Mouse (Mus musculus): ENCODE data around the gene Ucma.

Gene Ucma

DNA sequence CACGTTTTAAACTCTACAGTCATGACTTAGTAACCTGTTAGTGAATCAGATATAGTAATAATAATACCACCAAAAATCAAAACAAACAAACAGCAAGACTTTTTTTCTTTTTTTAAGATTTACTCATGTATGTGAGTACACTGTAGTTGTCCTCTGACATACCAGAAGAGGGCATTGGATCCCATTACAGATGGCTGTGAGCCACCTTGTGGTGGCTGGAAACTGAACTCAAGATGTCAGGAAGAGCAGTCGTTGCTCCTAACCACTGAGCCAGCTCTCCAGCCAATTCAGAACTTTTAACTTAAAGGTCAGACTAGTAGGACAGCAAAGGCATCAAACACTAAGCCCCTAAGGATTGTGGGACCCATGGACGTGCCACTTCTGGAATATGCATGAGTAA, 23.0 kb downstream of the Ucma start:
- ATAC-seq (ENCODE audit: insufficient number of reproducible peaks, low FRiP score, low TSS enrichment), result no peak

DNA sequence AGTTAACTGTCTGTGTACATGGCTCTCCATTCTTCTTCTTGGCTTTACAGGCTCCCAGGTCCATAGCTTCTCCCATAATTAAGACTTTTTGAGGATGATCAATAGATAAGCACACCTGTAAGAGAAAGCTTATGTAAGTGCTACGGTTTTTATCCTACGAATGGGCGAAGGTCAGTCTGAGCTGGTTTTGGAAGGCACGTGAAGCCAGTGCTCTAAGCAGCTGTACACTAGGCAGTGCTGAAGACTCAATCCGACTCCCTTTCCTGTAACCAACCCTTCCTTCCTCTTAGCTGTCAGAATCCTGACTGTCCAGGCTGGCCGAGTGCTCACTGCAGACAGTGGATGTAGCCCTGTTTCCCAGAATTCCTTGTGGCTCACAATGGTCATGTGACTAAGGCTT, 25.3 kb downstream of the Ucma start:
- no peak for ATAC-seq (ENCODE audit: insufficient number of reproducible peaks, low FRiP score, low TSS enrichment)

DNA sequence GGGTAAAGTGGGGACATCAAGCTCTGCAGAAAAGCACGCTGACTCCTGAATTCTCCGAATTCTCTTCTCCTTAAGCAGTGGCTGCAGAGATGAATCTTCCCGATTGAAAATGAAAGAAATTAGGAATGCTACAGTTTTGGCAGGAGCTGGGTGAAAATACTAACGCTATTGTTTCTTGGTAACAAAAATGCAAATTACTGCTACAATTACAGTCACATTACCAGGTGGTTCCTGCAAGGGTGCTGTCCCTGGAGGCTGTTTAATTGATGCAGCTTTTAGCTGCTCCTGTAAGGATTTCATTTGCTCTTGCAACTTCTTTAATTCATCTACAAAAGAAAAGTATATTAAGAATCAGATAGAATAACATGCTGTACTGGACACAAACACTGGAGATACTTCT, 31.2 kb downstream of the Ucma start:
- ATAC-seq (ENCODE audit: insufficient number of reproducible peaks, low FRiP score, low TSS enrichment), result no peak

DNA sequence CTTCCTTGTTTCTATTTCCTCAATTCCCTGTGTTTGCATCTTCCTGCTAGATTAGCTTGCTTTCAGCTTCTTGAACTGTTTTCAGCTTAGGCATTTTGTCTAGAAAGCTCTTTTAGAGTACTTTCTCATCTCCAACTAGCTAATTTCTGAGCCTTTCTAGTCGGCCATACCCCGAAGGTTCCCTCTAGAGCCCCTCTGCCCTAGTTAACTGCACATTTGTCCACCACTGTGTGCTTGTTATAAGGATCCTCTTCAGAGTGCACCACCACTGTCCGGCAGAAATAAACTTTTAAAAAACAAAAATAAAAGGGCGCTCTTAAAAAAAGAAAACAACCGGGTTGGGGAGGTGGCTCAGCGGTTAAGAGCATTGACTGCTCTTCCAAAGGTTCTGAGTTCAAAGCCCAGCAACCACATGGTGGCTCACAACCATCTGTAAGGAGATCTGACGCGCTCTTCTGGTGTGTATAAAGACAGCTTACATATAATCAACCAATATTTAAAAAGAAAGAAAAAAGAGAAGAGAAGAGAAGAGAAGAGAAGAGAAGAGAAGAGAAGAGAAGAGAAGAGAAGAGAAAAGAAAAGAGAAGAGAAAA, 36.1 kb downstream of the Ucma start:
- no peak for ATAC-seq (ENCODE audit: insufficient number of reproducible peaks, low FRiP score, low TSS enrichment)

DNA sequence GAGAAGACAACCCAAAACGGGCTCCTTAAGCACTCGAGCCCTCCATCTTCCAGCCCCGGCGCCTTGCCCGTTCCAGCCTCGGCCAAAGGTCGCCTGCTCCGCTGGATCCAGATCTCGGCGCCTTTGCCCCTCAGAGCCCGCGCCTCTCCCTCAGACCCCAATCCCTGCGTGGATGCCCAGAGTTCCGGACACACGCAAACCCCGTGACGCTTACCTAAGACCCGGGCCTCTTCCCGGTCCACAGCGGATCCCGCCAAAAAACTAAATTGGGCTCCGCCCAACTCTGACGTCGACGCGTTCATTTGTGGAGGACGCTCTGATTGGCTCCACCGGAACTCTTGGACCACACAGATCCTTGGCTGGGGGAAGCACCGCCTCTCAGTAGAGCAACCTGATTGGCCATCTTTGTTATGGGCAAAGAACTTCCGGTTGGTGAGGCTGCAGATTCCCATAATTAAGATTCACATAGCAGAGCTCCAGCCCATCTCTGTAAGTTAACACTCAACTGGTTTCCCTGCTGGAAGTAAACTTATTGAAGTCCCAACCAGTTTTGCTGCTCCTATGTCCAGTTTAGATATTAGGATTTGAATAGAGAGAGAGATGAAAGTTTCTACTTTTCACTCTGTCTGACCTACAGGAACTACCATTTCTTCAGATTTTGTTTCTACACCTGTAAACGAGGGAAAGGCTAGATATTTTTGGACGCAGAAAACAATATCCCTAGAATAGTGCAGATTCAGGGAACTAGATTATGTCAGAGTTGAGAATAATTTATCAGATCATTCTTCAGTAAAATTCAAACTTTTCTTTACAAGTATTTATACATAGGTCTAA, 36.8 kb downstream of the Ucma start, which contains the start of gene Mcm10:
Gene Mcm10 (minus strand): TSS at position 301 of the 834 bp plus-strand sequence.
- ATAC-seq (ENCODE audit: insufficient number of reproducible peaks, low FRiP score, low TSS enrichment), result peak; percentile 99

DNA sequence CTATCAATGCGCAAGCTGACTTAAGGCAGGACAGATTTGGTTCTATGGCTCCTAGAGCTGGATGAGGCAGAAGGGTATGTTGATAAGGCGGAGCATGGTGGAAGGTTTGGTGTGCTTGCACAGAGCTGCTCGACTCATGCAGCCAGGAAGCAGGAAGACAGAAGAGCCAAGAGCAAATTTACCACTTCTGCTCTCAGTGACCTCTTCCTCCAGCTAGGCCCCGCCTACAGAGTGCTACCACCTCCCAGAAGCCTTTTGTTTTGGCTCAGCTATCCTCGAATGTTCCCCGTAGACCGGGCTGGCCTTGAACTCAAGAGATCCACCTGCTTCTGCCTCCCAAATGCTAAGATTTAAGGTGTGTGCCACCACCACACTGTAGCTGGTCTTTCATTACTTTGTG, 38.7 kb downstream of the Ucma start:
- no peak for ATAC-seq (ENCODE audit: insufficient number of reproducible peaks, low FRiP score, low TSS enrichment)

DNA sequence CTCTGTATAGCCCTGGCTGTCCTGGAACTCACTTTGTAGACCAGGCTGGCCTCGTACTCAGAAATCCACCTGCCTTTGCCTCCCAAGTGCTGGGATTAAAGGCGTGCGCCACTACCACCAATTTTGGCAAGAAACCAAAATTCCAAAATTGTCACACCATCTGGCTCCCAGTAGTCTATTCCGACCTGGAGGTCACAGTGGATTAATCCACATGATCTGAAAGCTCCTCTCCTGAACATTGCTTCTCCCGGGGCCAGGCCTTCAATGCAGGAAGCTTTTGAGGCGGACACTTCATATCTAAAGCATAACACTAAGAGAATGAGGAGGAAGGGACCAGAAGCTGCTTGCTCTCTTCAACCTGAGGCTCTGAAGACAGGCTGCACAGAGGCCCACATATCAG, 39.6 kb downstream of the Ucma start:
- ATAC-seq (ENCODE audit: insufficient number of reproducible peaks, low FRiP score, low TSS enrichment), result no peak

DNA sequence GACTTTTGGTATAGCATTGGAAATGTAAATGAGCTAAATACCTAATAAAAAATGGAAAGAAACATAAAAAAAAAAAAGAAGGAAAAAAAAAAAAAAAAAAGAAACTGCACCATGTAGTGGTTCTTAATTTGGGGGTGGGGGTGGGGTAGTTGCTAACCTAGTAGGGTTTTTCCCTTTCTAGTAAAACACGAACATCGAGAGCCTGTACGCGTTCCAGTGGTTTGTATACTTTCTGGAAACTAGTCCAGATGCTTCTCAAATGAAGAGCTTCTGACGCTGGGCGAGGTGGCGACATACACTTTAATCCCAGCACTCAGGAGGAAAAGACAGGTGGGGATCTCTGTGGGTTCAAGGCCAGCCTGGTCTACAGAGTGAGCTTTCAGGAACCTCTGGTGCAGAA, 41.0 kb downstream of the Ucma start:
- no peak for ATAC-seq (ENCODE audit: insufficient number of reproducible peaks, low FRiP score, low TSS enrichment)

DNA sequence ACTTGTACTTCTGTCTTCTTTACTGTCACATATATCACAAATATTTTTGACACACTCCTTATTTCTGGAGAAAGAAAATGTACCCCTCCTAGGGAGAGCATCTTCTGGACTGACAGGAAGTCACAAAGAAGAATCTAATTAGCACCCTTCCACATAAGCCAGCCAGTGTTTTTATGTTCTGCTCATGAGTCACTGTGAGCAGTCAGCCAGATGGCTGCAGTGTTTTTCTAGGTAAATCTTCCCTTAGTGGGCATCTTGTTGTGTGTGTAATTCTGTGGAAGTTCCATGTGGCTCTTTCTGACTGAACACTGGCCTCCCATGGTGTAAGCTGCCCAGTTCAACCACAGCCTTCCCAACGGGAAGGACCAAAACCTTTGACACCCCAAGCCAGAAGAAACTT, 43.8 kb downstream of the Ucma start:
- ATAC-seq (ENCODE audit: insufficient number of reproducible peaks, low FRiP score, low TSS enrichment), result no peak

DNA sequence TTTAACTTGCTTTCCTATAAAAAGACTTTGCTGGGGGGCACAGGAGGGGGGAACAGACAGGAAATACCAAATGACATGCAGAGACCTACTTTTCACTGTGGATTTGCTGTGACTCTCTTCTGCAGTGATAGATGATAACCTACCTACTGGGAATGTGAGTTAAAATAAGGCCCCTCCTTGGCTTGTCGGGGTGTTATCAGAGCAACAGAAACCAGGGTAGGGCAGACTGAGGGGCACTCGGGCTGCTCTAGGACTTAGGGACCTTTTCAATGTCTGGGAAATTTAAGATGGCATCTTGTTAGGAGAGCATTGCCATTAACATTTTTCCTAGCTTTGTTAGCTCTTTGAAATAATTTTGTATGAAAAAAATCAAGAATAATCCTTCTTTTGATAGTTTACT, 47.4 kb downstream of the Ucma start:
- ATAC-seq (ENCODE audit: insufficient number of reproducible peaks, low FRiP score, low TSS enrichment), result no peak

DNA sequence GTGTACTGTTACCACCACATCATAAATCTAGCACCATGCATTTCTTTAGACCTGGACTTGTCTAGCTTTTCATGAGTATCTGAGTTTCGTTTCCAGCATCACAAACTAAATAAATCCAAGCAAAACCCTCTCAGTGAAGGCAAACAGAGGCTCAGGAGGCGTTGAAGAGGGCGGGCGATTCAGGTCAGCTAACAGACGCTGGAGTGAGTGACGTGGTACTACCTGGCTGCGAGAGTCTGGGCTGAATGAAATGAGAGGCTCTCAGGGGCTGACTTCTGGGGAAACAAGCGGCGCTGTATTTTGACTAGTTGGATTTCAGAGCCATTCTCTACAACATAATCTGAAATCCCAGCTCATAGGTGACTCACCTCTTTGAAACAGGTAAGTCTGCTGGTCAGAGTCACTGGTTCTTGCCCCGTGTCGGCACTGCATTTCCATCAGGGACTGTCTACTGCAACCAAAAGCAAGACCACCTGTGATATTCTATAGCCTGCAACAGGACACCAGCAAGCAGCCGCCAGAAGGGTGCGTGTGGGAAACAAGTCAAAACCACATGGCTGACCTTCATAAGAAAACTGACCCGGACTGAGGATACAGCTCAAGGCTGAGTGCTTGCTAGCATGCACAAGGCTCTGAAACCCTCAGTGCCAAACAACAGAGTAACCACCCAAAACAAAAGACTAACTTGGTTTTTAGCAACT, 47.9 kb downstream of the Ucma start:
- ATAC-seq (ENCODE audit: insufficient number of reproducible peaks, low FRiP score, low TSS enrichment), result no peak

DNA sequence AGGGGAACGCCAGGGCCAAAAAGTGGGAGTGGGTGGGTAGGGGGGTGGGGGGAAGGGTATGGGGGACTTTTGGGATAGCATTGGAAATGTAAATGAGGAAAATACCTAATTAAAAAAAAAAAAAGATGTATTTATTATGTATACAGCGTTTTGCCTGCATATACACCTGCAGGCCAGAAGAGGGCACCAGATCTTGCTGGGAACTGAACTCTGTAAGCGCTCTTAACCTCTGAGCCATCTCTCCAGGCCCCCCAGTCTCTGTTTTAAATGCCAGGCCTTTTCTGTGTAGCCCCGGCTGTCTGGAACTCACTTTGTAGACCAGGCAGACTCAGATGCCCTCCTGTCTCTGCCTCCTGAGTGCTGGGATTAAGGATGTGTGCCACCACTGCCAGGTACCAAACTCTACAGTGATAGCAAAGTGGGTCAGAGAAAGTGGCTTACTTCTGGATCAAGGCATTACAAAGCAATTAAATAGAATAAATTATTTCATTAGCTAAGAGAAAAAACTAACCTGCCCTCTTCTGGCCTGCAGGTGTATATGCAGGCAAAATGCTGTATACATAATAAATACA, 49.3 kb downstream of the Ucma start:
- ATAC-seq (ENCODE audit: insufficient number of reproducible peaks, low FRiP score, low TSS enrichment), result no peak

DNA sequence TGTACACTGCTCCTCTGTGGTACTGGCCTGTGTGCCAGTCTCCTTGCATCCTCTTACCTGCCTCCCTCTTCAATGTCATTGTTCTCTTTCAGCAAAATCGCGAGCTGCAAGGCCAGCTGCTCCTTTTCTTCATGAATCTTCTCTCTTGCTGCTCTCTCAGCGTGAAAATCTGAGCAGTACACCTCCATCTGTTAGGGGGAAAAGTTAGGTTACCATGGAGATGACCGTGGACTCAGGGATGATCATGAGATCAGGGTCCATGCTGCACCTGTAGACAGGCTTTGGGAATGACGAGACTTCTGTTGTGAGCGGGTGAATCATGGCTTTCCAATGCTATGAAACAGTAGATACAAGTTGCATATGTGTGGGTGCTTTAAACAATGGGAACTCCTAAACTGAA, 51.1 kb downstream of the Ucma start:
- no peak for ATAC-seq (ENCODE audit: insufficient number of reproducible peaks, low FRiP score, low TSS enrichment)

DNA sequence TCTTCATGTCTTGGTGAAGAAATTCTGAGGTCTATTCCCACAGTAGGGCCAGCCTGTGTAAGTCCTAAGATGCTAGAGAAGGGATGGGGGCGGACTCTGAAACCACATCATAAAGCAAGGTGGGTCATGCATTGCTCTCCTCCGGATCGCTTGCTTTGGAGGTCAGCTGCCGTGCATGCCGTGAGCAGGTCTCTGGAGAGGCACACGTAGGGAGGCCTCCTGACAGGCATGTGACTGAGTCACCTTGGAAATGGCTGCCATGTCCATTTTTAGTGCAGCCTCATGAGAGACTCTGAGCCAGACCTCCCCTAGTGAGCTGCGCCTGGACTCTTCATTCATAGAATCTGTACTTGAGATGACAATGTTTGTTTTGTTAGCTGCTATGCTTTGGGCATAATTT, 52.1 kb downstream of the Ucma start:
- ATAC-seq (ENCODE audit: insufficient number of reproducible peaks, low FRiP score, low TSS enrichment), result no peak

DNA sequence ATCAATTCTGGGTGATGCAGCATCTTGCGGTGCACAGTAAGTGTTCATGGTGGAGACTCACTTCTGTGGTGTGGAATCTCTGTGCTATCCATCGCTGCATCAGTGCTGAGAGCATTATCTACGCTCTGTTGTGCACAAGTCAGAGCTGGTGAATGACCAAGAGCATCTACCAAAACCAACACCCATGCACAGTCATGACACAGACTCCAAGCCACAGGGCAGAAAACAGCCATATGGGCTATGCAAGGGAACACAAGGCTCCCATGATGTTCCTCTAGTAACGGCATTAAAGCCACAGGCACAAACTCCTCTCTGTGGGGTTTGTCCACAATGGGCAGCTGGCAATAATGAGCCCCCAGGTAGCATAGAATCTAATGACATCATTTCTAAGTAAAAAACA, 53.9 kb downstream of the Ucma start:
- no peak for ATAC-seq (ENCODE audit: insufficient number of reproducible peaks, low FRiP score, low TSS enrichment)

DNA sequence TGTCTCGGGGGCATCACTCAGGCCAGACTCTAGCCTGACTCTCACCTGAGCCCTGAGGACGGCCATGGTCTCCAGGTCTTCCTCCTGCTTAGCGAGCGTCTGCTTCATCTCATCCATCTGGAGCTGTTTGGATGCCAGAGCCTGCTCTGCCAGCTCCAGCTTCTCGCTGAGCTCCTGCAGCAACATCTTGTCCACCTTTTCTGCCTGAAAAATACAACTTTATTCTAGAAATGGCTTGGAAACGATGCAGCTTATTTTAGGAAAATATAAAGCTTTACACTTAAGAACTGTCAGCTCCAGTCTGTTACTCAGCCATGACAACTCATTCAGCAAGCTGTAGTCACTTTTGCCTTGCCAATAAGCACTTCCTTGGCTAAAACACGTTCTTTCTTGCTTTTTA, 55.3 kb downstream of the Ucma start:
- peak; percentile 80 for ATAC-seq (ENCODE audit: insufficient number of reproducible peaks, low FRiP score, low TSS enrichment)

DNA sequence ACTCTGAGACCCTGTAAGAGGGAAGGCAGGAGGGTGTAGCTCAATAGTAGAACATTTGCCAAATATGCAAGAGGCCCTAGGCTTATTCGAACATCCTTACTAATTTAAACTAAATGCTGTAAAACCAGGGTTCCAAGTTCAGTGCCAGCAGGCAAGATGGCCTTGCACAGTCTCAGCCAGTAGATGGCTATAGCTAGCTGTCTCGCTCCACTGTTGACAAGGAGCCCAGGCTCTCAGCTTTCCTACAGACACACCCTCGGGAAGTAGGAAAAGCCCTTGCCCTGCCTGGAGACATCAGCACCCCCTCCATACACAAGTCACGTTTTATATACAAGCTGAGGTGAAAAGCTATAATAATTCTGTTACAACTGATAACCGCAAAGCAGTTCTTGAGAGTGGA, 56.7 kb downstream of the Ucma start:
- ATAC-seq (ENCODE audit: insufficient number of reproducible peaks, low FRiP score, low TSS enrichment), result no peak

DNA sequence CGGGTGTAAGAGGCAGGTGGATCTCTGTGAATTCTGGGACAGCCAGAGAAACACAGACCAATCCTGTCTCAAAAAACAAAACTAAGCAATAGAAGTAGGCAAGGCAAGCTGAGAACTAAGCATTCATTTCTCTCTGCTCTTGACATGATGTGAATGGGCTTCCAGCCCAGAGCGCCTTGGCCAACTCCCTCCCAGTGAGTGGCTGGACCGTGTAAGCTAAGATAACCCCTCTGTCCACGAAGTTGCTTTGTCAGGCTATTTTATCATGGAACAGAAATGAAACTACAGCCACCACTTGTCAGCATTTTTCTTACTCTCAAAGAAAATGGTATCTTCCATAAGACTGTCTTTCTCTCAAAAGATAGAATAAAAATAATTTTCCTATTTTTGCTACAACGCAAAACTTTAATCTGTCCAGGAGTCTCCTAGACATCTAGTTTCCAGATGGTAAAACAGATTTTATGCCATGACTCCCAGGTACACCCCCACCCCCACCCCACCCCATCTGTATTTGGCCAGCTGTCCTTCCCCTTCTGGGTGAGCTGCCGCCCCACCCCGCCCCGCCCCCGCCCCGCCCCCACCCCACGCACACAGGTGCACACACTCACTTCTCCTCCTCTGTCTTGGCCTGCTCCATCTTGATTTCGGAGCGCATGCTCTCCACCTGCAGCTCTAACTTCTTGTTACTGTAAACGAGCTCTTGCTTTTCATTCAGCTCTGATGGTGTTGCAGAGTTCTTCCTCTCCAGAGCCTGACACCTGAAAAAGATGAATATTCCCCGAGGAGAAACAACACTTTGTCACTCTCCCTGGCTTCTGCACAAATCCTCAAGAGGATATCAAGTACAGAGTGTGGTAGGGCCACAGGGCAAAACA, 57.9 kb downstream of the Ucma start:
- no peak for ATAC-seq (ENCODE audit: insufficient number of reproducible peaks, low FRiP score, low TSS enrichment)

DNA sequence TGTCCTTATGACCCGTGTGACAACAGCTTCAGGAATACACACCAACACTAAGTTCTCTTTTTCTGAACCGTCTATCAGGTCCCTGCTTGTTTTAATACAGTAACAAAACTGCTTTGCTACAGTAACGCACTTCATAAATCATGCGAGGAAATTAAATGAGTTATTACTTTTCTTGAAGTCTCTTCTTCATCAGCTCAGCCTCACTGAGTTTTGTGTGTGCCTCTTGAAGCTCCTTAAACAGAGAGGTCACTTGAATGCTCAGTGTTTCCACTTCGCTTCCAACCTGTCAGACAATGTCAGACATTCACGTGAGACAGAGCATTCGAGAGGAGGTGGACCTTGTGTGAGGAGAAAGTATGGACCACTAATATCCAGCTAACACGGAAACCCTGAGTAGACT, 58.9 kb downstream of the Ucma start:
- ATAC-seq (ENCODE audit: insufficient number of reproducible peaks, low FRiP score, low TSS enrichment), result no peak

DNA sequence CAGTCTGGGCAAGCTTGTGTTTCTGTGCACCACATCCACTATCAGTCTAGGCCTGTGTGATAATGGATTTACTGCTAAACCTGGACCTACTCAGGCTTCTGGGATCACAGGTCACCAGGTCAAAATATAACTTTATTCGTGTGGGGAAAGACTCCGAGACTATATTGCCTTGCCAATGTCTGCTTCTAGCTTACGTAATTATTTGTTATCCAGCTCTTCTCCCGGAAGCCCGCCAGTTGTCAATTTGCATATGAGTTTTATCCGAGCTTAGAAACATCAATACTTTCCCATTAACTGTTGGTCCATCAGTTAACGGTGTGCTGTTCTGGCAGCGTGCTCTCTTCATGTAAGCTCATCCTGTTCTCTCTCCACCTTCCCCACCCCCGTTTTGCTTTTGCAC, 59.3 kb downstream of the Ucma start:
- ATAC-seq (ENCODE audit: insufficient number of reproducible peaks, low FRiP score, low TSS enrichment), result no peak
